Mouse (Mus musculus) thymus, adult 18-20 months (tissue): ENCODE data around the gene 1700003F12Rik.

Experiments
- DNase-seq, 2 experiments: peaks; one replicate each; pipeline ENCODE4 v3.0.0; 2022; ENCODE audit warnings: mixed read lengths in 2 of 2

The 1700003F12Rik gene

DNA sequence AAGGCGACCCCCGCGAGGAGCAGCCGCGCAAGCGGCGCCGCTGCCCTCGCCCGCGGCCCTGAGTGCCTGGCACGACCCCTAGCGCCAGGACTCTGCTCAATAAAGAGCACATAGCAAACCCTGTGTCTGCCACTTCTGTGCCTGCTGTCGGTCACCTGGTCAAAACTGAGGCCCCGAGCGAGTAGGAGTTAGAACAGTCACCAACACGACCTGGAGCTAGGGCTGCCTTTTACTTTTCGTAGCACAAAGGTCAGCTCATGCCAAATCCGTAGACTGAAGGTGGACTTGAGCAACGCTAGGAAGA is 3.0 kb downstream of the 1700003F12Rik start:
- no peak for DNase-seq

DNA sequence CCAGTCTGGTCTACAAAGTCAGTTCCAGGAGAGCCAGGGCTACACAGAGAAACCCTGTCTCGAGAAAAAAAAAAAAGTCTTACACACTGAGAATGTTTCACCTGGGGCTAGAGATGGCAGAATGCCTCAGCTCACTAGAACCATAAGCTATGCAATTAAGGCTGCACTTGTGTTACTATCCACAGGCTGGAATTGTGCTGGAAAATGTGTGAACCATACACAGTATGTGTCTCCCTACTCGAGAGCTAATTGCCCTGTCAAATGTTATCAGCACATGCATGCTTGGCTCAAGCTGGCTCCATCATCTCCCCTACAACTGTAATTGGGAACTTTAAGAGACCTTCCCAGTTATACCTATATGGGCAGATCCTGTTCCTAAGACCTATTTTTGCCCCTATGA is 4.1 kb downstream of the 1700003F12Rik start:
- no peak for DNase-seq

DNA sequence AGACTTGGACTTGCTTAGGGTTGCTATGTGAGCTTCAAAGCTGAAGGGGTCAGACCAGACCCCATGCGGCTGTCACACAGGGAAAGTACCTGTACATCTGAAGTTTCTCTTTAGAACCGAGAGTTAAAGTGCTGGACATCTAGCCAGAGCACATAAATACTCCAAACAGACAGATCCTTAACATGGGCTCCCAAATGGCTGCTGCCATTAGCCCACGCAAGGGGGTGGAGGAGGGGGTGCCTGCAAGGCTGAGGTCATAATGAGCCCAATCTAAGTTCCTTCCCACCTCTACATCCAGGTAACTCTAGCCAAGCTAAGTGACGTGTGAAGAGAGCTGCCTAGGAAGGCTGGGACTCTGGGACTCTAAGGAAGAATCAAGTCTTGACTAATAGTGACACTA is 4.6 kb downstream of the 1700003F12Rik start, which contains the start of gene Actl10:
Gene Actl10, plus strand, starts transcription at position 301 of the 400 bp plus-strand sequence.
- DNase-seq = no peak

- no peak for DNase-seq
These were observed 5.0 kb downstream of the 1700003F12Rik start for GRCm38 (mm10) chr2:154551927-154552326.

DNA sequence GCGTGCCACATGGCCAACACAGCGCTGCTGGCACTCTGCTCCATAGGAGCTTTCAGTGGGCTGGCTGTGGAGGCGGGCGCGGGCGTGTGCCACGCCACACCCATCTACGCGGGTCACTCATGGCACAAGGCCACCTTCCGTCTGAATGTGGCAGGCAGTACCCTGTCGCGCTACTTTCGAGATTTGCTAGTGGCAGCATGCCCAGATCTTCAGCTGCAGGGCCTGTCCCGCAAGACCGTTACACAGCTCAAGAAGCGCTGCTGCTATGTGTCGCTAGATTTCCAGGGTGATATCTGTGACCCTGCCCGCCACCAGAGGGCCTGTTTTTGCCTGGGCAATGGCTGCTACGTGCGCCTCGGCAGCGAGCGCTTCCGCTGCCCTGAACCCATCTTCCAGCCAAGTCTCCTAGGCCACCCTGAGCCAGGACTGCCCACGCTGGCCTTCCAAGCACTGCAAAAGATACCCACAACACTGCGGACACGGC is 5.6 kb downstream of the 1700003F12Rik start:
- peak; percentile 56 to 64 for DNase-seq

GRCm38 (mm10) chr2:154555235-154555634 is 8.3 kb downstream of the 1700003F12Rik start:
- DNase-seq = no peak

DNA sequence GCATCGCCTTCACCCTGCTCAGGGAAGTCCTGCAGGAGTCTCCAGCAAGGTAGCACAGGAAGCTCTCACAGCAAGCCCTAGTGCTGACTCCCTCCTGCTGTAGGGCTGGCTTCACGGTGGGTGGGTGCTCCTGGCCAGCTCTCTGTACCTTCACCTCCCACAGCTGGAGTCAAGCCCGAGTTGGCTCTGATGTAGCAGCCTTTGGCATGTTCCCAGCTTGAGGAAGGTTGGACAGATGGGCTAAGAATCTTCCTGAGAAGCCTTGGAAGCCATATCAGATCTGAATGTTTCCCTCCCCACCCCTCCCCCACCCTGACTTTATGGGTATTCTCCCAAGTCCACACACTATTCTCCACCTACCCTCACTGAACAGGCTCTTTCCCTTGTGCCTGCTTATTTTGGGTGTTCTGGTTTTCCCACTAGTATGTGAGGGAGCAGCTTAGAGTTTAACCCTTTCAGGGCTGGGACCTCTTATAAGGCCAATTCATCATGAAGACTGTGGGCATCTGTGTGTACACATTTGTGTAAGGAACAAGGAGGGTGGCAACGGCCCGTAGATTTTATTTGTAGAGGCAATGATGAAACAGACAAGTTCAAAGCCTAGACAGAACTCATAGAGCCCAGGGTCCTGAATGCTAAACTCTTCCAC is 10.4 kb downstream of the 1700003F12Rik start:
- no peak for DNase-seq

- DNase-seq = peak; percentile 59 to 60
These were observed 11.6 kb downstream of the 1700003F12Rik start, which contains the start of gene Necab3 for GRCm38 (mm10) chr2:154558264-154559039. TSS of gene Necab3 (minus strand) at chr2:154558890.

GRCm38 (mm10) chr2:154563612-154564170 is 16.8 kb downstream of the 1700003F12Rik start:
- DNase-seq = no peak

DNA sequence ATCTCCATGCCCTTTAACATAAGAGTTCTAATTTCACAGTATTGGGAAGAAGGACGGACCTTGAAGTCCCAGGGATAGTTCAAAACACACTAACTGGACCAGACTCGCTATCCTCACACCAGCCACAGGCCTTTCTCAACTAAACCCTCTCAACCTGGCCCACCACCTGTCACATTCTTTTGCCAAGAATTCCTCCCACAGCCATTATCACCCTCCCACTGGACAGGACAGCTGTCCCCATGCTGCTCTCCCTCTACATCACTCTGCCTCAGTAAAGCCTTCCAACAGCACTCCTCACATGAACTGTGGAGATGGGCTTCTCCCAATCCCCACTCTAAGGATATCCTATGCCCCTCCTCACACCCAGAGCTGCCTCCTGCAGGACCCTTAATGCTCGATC is 18.7 kb downstream of the 1700003F12Rik start:
- no peak for DNase-seq

- no peak for DNase-seq
These were observed 19.8 kb downstream of the 1700003F12Rik start for GRCm38 (mm10) chr2:154566641-154567040.

- no peak for DNase-seq
These were observed 20.9 kb downstream of the 1700003F12Rik start for GRCm38 (mm10) chr2:154567766-154568165.

- no peak for DNase-seq
These were observed 21.6 kb downstream of the 1700003F12Rik start for GRCm38 (mm10) chr2:154568329-154569070.

DNA sequence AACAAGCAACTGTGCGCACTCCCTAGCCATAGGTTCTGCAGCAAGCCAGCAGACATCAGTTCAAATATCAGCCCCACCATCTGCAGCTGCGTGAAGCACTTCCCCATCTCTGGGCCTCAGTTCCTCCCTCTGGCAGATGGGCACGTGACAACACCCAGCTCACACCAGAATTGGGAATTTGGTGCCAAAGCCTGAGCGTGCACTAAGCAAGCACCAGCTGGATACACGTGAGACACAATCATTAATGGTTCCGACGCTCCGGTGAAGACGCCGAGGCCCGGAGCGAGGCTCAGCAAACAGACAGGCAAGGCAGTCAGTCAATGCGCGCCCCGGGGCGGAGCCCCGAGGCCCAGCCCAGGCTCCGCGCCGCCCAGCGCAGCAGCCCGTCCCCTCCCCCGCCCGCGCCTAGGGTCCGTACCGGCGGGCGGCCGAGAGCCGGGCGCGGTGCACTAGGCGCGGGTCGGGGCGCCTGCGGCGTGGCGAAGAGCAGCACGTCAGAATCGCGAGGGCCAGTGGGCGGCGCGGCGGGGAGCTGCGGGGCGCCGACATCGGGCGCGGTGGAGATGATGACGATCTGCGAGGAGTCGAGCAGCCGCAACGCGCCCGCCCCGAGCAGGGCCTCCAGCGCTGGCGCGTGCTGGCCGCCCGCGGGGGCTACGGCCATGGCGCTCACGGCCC is 22.3 kb downstream of the 1700003F12Rik start:
- peak; percentile 39 to 47 for DNase-seq

DNA sequence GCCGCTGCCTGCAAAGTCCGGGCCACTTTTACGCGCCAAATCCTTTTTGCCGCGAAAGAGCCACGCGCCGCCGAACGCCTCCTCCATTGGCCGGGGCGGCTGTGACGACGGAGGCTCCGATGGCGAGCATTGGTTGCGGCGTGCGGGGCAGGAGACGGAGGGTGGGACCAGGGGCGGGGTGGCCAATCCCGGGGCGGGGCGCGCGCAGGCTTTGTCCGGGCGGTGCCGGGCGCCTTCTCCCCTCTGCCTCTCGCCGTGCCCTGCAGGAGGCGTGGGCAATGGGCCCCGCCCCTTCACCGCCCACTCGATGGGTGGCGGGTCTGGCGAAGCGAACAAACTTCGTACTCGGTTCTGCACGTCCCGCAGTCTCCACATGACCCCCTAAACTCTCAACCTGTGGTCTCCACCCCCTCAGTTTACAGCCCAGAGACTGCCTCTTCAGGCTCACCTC is 23.0 kb downstream of the 1700003F12Rik start, which contains the start of gene E2f1:
Gene E2f1, minus strand, starts transcription at position 57 of the 451 bp plus-strand sequence.
- peak; percentile 90 to 92 for DNase-seq

DNA sequence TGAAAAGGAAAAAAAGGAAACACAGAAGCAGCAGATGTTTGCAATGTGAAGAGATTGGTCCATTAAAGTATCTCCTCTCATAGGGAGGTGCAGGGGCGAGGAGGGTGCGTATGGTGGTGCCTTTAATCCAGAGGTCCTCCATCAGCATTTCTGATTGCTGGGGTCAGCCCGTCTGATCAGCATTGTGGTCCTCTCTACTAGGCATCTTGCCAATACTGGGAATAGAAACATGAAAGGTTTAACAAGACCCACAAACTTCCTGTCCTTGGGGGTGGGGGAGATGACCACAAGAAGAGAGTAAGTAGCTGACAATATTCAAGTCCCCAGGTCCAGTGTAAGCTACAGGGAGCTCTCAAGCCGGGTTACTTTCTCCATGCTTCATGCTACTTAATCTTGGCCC is 23.8 kb downstream of the 1700003F12Rik start:
- DNase-seq = no peak

- no peak for DNase-seq
These were observed 24.4 kb downstream of the 1700003F12Rik start for GRCm38 (mm10) chr2:154571266-154571665.

DNA sequence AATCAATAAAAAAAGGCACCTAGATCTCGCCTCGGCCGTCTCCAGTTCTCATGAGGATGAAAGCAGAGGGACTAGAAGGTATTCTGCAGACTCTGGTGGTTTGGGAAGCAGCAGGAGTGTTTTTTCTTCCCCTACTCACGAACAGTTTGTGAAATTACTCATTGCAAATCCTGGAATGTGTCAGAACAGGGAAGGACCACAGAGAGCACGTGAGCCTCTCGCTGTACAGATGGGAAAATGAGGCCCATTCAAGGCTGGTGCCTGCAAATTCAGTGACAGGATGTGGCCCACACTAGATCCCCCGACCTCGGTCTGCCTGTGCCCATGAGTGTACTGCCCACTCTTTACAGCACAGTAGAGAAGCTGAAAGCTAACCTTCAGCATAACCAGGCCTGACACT is 25.1 kb downstream of the 1700003F12Rik start:
- DNase-seq = no peak

DNA sequence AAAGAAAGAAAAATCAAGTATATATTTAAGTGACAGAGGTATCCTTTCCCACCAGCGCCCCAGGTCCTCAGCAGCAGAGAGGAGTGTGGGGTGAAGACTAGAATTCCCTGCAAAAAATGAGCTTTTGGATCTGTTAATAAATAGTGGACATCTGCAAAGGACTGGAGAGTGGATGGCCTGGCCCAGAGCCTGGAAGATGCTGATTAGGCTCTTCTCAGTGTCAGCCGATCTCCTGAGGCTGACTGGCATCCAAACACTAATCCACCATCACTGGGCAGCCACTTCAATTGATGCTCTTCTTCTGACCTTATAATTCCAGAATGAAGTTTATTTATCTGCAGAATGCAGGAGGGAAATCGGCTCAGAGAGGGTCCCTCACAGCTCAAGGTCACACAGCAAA is 26.1 kb downstream of the 1700003F12Rik start:
- DNase-seq = no peak

GRCm38 (mm10) chr2:154574271-154574670 is 27.4 kb downstream of the 1700003F12Rik start:
- DNase-seq = no peak

GRCm38 (mm10) chr2:154576876-154577743 is 30.2 kb downstream of the 1700003F12Rik start:
- DNase-seq = peak; percentile 44 to 46
